Mouse (Mus musculus): ENCODE results near the gene Lef1.

Lef1 gene

DNA sequence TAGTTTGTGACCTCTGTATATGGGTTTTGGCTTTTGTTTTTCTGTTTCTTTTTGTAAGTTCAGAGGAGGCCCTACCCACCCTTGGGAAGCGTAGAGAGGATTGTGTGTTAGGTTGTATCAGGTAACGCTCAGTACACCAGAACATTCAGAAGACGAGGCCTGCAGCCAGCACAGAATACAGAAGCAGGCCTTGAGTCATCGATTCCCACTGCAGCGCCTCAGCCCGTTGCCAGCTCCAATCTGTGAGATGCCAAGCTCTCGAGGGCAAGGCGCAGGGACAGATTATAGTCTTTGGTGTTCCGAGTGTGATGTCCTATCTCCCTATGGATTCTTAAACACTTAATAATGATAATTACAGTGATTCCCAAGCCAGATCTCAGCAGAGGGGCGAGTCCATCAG lies 85.8 kb downstream of the Lef1 start:
- no peak for DNase-seq (ENCODE audit: low spot score)

DNA sequence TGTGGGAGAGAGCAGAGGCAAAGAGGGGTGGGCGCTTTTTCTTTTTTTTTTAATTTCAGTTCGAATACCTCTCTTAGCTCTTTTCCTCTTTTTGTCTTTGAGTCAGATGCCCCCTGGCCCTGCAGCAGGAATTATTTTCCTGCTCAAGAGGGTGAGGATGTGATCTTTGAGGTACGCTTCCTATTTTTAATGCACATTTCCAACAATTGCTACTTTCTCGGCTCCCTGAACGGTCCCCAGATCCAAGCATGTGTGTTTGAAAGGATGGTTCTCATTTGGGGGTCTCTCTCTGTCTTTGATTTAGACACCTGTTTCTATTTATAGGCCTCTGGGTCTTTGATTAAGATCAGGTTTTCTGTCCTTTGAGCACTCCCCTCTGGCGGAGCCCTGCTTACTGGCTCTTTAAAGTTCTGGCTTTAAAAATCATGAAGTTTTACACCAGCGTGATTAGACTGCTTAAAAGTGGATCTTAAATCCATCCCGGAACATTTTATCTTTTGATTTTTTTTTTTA lies 86.3 kb downstream of the Lef1 start:
- no peak for DNase-seq (ENCODE audit: low spot score)

GRCm38 (mm10) chr3:131198991-131199390 lies 88.7 kb downstream of the Lef1 start:
- DNase-seq (ENCODE audit: low spot score): no peak

- no peak for DNase-seq (ENCODE audit: low spot score)
These were observed 89.5 kb downstream of the Lef1 start for GRCm38 (mm10) chr3:131199590-131200288.

DNA sequence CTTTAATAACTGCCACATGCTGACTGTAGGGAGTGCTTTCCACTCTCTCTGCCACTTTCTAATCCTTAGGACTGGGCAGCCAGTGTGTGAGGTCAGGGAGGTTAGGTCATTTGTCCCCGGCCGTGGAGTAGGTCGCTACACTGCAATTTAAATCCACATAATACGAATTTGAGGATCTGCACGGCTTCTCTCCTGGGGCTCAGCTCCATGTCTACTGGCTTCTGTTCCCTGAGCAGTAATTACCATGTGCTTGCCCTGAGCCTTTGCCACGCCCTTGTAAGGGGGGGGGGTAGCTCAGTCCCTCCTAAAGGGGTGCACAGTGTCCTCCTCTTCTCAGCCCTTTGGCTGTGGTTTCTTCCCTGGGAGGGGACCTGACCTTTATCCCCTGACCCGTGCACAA lies 92.0 kb downstream of the Lef1 start:
- no peak for DNase-seq (ENCODE audit: low spot score)

GRCm38 (mm10) chr3:131207846-131208245 lies 97.6 kb downstream of the Lef1 start:
- no peak for DNase-seq (ENCODE audit: low spot score)

DNA sequence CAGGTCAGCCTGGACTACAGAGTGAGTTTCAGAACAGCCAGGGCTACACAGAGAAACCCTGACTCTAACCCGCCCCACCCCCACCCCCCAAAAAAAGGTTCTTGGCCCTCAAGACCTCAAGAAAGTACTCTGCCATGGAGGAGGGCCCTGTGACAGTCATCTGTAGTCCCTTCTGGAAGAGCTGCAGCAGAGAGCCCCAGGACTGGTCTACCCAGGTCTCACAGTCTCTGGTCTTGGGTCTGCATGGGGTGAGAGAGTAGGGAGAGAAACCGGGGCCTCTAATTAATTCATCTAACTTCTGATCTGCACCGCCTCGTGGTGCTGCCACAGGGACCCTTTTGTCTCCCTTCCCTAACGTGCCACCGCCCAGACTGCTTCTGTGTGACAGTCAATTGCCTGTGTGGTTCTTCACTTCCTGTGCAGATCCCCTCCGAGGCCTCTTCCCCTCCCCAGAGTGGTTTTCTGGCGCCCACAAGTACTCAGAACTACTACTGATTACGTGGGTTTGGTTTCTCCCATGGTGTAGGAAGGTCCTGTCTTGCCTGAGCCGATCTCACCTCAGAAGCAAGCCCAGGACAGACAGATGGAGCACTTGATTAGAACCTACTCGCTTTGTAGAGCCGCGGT lies 98.1 kb downstream of the Lef1 start:
- DNase-seq (ENCODE audit: low spot score): no peak

DNA sequence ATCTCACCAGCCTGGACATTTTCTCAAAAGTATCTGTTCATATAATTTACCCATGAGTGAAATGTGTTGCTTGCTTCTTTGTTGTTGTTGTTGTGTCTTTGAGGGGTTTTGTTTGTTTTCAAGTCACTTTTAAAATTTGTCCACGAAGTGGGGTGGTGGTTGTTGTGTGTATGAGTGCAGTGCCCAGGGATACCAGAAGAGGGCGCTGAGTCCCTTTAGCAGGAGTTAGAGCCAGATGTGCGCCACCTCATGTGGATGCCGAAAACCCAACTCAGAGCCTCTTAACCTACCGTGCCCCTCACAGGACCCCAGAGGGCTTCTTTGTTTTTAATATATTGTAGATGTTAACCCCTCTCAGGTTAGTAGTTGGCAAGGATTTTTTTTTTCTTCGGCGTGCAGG lies 101.9 kb downstream of the Lef1 start:
- DNase-seq (ENCODE audit: low spot score): no peak

GRCm38 (mm10) chr3:131214060-131214658 lies 103.9 kb downstream of the Lef1 start:
- DNase-seq (ENCODE audit: low spot score): no peak

DNA sequence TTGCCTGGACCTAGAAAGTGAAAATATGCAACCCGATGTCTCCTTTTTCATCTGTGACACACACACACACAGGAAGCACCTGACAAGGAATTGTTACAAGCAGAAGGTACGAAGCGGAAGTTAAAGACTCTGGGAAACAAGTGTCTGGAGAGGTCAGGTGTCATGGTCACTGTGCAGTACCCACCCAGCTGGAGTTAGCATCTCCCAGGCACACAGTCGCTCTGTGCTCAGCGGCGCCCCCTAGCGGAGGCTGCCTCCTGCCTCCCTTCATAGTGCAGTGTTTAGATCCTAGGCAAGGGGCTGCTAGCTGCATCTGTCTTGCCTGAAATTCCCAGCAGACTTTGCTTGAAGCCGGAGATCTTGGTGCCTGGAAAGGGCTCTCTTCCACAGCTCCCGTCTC lies 104.6 kb downstream of the Lef1 start:
- peak; percentile 16 for DNase-seq (ENCODE audit: low spot score)

GRCm38 (mm10) chr3:131218636-131219390 lies 108.5 kb downstream of the Lef1 start:
- DNase-seq (ENCODE audit: low spot score): no peak

GRCm38 (mm10) chr3:131228083-131228482 lies 117.8 kb downstream of the Lef1 start:
- DNase-seq (ENCODE audit: low spot score): no peak

GRCm38 (mm10) chr3:131237061-131237460 lies 126.8 kb downstream of the Lef1 start:
- DNase-seq (ENCODE audit: low spot score): no peak

- peak; percentile 49 for DNase-seq (ENCODE audit: low spot score)
These were observed 127.7 kb downstream of the Lef1 start for GRCm38 (mm10) chr3:131237785-131238633.

GRCm38 (mm10) chr3:131245766-131246578 lies 135.7 kb downstream of the Lef1 start:
- DNase-seq (ENCODE audit: low spot score): peak; percentile 47

DNA sequence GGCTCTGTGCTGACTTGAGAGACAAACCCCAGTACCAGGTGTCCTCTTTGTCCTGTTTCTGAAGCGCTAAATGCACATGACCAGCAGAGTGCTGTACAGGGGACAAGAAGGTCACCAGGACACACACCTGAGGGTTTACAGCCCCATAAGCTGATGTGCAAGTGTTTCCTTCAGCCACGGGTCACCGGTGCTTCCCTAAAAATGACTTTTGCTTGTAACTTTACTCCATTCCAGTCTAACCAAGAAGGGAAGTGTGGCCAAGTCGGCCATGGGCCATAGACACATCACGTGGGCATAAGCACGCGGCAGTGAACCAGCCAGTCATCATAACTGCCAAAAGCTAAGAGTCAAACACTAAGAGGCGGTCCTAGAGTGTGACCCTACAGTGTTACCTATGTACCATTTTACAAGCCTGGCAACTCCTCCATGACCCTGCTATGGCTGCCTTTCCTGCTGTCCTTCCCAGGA lies 136.3 kb downstream of the Lef1 start:
- DNase-seq (ENCODE audit: low spot score): no peak

DNA sequence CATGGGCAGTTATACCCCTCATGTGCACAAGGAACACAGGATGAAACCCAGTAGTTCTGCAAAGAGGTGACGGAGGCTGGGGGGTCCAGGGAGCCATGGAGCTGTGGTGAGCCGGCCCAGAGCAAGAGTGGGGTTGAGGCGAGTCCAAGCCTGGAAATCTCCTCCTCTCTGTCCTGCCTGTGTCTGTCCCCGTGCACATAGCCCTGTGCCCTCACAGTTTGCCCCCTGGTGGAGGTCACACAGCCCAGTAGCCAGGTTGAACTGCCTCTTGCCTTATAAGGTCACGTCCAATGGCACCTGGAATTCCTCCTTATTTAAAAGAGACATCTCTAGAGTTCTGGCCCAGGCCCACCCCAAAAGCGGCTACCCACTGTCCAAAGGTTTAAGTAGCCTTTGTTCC lies 137.2 kb downstream of the Lef1 start:
- DNase-seq (ENCODE audit: low spot score): no peak

GRCm38 (mm10) chr3:131247851-131248250 lies 137.6 kb downstream of the Lef1 start:
- no peak for DNase-seq (ENCODE audit: low spot score)

GRCm38 (mm10) chr3:131248444-131248843 lies 138.2 kb downstream of the Lef1 start:
- no peak for DNase-seq (ENCODE audit: low spot score)

DNA sequence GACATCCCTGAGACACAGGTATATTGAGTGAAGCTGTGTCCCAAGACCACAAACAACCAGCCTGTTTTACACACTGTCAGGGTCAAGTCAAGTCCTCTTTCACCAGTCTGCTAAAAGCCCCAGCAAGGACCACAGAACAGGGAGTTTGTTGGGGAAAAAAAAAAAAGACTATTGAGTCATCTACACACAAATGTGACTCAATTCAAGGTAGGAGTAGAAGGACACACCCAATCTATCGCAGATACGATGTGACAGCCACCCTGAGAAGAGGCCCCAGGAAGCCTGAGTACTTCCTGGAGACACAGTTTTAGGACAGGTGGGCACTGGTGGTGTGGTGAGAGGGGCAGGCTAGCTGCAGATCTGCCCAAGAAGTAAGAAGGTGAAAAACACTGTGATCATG lies 140.0 kb downstream of the Lef1 start:
- no peak for DNase-seq (ENCODE audit: low spot score)

DNA sequence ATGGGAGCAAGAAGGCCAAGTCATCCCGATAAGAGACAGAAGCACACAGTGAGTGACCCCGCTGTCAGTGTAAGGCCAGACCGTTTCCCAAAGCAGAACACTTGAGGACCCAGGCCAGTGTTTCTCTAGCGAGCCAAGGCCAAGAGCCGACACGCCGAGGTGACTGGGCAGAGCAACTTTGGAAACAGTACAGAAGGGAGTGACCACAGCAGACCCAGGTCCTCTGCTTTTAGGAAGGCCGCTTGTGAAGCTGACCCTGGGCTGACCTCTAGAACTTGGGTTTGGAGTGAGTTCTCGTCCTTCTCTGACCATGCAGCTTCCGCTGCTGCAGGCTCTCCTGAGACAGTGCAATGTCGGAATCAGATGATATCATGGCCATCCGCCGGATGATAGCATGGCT lies 140.7 kb downstream of the Lef1 start:
- DNase-seq (ENCODE audit: low spot score): no peak

Data from c-Kit-positive CD71-positive TER-119-positive erythroid progenitor cells, embryonic 14.5 days (primary cell).